Mouse (Mus musculus) liver, embryonic 11.5 days (tissue): Measurements from ENCODE around the gene Gamt. TPM values are rescaled to one million over a fixed set of nuclear protein-coding genes. Genes with fewer than 3 reads are reported as not detected.

Source experiments
- ATAC-seq: fragments of 200-750 bp; cut with Nextera tagmentation; replicated peaks from 2 replicates; pipeline ENCODE4 v1.8.0; 2017; ENCODE audit warnings: moderate number of reproducible peaks, mild to moderate bottlenecking, moderate TSS enrichment, moderate library complexity; ENCODE audit not compliant: low FRiP score
- DNase-seq: peaks from one replicate; pipeline ENCODE4 v3.0.0-alpha.2; 2017; ENCODE audit warnings: low spot score
- H3K27ac ChIP-seq: fragments of 300-500 bp; sonication (generic); 2 replicates; pipeline ENCODE4 v1.5.1; 2014; ENCODE audit warnings: mild to moderate bottlenecking, low read depth, low read length, control low read depth
- H3K27me3 ChIP-seq: fragments of 300-500 bp; sonication (generic); replicated peaks from 2 replicates; pipeline ENCODE4 v1.6.1; 2014; ENCODE audit warnings: low read length, mixed read lengths; ENCODE audit not compliant: control insufficient read depth, insufficient read depth
- H3K36me3 ChIP-seq: fragments of 300-500 bp; sonication (generic); 2 replicates; pipeline ENCODE4 v1.6.1; 2014; ENCODE audit warnings: mild to moderate bottlenecking, low read length, moderate library complexity, mixed read lengths; ENCODE audit not compliant: control insufficient read depth, insufficient read depth
- H3K4me1 ChIP-seq: fragments of 300-500 bp; sonication (generic); replicated peaks from 2 replicates; pipeline ENCODE4 v1.6.1; 2014; ENCODE audit warnings: low read length, mixed read lengths; ENCODE audit not compliant: control insufficient read depth, insufficient read depth
- H3K4me2 ChIP-seq: fragments of 300-500 bp; sonication (generic); 2 replicates; pipeline ENCODE4 v1.6.1; 2014; ENCODE audit warnings: mild to moderate bottlenecking, control low read depth, moderate library complexity
- H3K4me3 ChIP-seq: fragments of 300-500 bp; sonication (generic); 2 replicates; pipeline ENCODE4 v1.5.1; 2014; ENCODE audit warnings: low read depth, low read length, control low read depth
- H3K9ac ChIP-seq: fragments of 300-500 bp; sonication (generic); 2 replicates; pipeline ENCODE4 v1.6.1; 2014; ENCODE audit warnings: low read depth, low read length, control low read depth
- H3K9me3 ChIP-seq: fragments of 300-500 bp; sonication (generic); 2 replicates; pipeline ENCODE4 v1.6.1; 2016; ENCODE audit warnings: low read length, inconsistent platforms, mixed read lengths; ENCODE audit not compliant: control insufficient read depth
- WGBS: fragments of 180-500 bp; shearing (Covaris S2); extraction: QIAGEN DNeasy Blood & Tissue Kit; methylation state at CpG from one replicate; pipeline ENCODE4 v1.1.7; 2014; 5-methylcytosine and 5-hydroxymethylcytosine counted together
- polyA plus RNA-seq: library from polyadenylated mRNA; unstranded; fragments of >200 nt; fragmentation: Nextera tagmentation; extraction: Ambion mirVana; gene quantifications from 2 replicates; pipeline ENCODE4 v1.2.1, GENCODE M21; 2014

Gamt gene
- polyA plus RNA-seq, 1 experiment from 2014 or later = 49.0 TPM

DNA sequence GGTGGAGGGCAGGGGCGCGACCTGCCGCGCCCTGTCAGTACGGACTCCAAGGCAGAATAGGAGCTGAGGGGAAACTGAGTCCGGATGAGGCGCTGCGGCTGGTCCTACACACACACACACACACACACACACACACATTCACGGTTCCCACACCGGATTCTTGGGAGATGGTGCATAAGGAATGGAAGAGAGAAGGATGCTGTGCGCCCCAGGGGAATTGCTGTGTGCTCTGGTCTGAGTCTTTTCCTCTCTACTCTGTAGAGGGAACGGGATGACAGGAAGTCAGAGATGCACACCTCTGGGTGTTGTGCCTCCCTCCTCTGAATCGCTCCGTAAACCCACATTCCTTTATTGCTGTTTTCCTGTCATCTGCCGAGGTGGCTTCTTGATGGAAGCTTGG, 38.5 kb upstream of the Gamt start:
- no peak for ATAC-seq
- WGBS = 23% methylated on average over 15 of the region's 15 CpGs
- Histone ChIP-seq H3K4me1 (peaks cover 14% of the 10 kb centered on the region), H3K9ac (no peak overlapping the region), H3K9me3 (no peaks in the 10 kb centered on the region), H3K27ac (no peak overlapping the region), H3K27me3 (peaks cover 61% of the 10 kb centered on the region), H3K4me2 (no peak overlapping the region), H3K4me3 (no peak overlapping the region), H3K36me3 (peaks cover 5% of the 10 kb centered on the region)
- DNase-seq = no peak

GRCm38 (mm10) chr10:80298571-80299281, 37.9 kb upstream of the Gamt start:
- H3K4me3 ChIP-seq = no peak overlapping the region
- H3K27me3 ChIP-seq = peaks cover 58% of the 10 kb centered on the region
- no peaks in the 10 kb centered on the region for H3K9me3 ChIP-seq
- no peak for DNase-seq
- no peak overlapping the region for H3K9ac ChIP-seq
- no peak overlapping the region for H3K27ac ChIP-seq
- H3K4me2 ChIP-seq = no peak overlapping the region
- peaks cover 20% of the 10 kb centered on the region for H3K4me1 ChIP-seq
- no peak for ATAC-seq
- H3K36me3 ChIP-seq = peaks cover 11% of the 10 kb centered on the region
- WGBS = 7% methylated on average over 26 of the region's 26 CpGs

DNA sequence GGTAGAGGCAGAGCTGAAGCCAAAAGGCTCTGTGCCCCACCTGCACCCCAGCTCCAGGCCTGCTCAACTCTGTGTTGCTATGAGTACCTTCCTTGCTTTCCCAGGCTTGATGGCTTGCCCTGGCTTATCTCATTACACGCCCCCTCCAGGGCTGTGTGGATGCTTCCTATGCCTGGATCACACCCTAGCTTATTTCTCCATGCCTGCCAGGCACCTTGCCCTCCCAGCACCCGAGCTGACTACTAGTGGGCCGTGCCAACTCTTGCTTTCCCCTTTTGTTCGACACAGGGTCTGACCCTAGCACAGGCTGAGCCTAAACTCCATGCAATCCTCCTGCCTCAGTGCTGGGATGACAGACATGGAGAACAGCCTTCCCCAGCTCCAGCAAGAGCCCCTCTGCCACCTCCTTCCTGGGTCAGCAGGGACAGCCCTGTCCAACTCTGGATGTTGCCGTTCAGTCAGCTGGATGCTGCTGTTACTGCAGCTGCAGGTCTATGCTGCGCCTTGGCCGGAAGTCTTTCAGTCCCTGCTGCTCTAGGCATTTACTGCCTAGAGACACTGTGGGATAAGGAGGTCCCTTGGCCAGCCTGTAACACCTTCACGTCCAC, 36.8 kb upstream of the Gamt start:
- WGBS = 62% methylated on average over 8 of the region's 8 CpGs
- Histone ChIP-seq H3K27ac (no peak overlapping the region), H3K9ac (no peak overlapping the region), H3K4me1 (peaks cover 24% of the 10 kb centered on the region), H3K4me3 (no peak overlapping the region), H3K36me3 (peaks cover 14% of the 10 kb centered on the region), H3K27me3 (peaks cover 53% of the 10 kb centered on the region), H3K9me3 (no peaks in the 10 kb centered on the region), H3K4me2 (no peak overlapping the region)
- ATAC-seq (no peak), DNase-seq (no peak)

GRCm38 (mm10) chr10:80296824-80297223, 36.0 kb upstream of the Gamt start:
- Histone ChIP-seq H3K4me3 (no peak overlapping the region), H3K27me3 (peaks cover 45% of the 10 kb centered on the region), H3K27ac (no peak overlapping the region), H3K9me3 (no peaks in the 10 kb centered on the region), H3K4me2 (no peak overlapping the region), H3K4me1 (peaks cover 21% of the 10 kb centered on the region), H3K36me3 (peaks cover 14% of the 10 kb centered on the region), H3K9ac (no peak overlapping the region)
- DNase-seq (no peak), ATAC-seq (no peak)
- WGBS = 75% methylated on average over 5 of the region's 5 CpGs

- ATAC-seq = peak; percentile 61
- peak; percentile 74 for DNase-seq
- peak within 1 kb of the TSS; percentile 96 for H3K4me3 ChIP-seq
- H3K27me3 ChIP-seq = peaks cover 35% of the 10 kb centered on the region
- H3K9ac ChIP-seq = peak within 1 kb of the TSS; percentile 38; the same call in 1 of the 2 replicates
- H3K9me3 ChIP-seq = no peaks in the 10 kb centered on the region
- peaks cover 14% of the 10 kb centered on the region for H3K36me3 ChIP-seq
- 5% methylated on average over 26 of the region's 26 CpGs for WGBS
- peak within 1 kb of the TSS; percentile 68 for H3K4me2 ChIP-seq
- peaks cover 21% of the 10 kb centered on the region for H3K4me1 ChIP-seq
- H3K27ac ChIP-seq = 0 out of 2 replicates have a peak within 1 kb of the TSS, but pooled peaks have one; percentile 13
Measured at GRCm38 (mm10) chr10:80295618-80296425, 35.0 kb upstream of the Gamt start, which contains the start of gene Apc2. Gene Apc2, plus strand, starts transcription at chr10:80295977.

DNA sequence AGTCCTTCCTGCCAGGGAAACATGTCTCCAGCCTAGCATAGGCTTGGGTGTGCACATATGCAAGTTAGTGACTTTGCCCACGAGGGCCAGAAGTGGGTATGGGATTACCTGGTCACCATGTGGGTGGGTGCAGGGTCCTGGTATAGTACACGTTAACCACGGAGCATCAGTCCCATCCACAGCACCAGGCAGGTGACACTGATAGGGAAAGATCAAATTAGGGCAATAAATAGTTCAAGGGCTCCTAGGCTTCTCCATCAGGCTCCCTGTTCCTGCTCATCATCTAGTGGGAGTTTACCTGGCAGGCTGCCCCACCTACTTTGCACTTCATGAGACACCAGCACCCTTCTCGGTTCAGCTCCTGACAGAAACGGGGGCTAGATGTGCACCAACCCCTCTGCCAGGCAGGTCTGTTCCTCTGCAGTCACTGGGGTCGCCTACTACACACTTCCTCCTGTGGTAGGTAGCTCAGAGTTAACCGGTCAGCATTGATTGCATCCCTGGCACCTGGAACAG, 34.0 kb upstream of the Gamt start:
- Histone ChIP-seq H3K4me2 (peak overlapping the region; percentile 83), H3K9ac (0 out of 2 replicates have a peak overlapping the region, but pooled peaks have one; percentile 1), H3K27me3 (peaks cover 25% of the 10 kb centered on the region), H3K27ac (0 out of 2 replicates have a peak overlapping the region, but pooled peaks have one; percentile 13), H3K4me3 (peak overlapping the region; percentile 96), H3K4me1 (peaks cover 21% of the 10 kb centered on the region), H3K9me3 (no peaks in the 10 kb centered on the region), H3K36me3 (peaks cover 14% of the 10 kb centered on the region)
- DNase-seq = no peak
- WGBS = 40% methylated on average over 7 of the region's 7 CpGs
- ATAC-seq = no peak

GRCm38 (mm10) chr10:80294311-80294710, 33.5 kb upstream of the Gamt start:
- Histone ChIP-seq H3K4me1 (peaks cover 21% of the 10 kb centered on the region), H3K36me3 (peaks cover 14% of the 10 kb centered on the region), H3K9me3 (no peaks in the 10 kb centered on the region), H3K9ac (peak overlapping the region; percentile 100), H3K4me3 (peak overlapping the region; percentile 96), H3K27me3 (peaks cover 20% of the 10 kb centered on the region), H3K27ac (peak overlapping the region; percentile 62), H3K4me2 (peak overlapping the region; percentile 83)
- 86% methylated on average over 4 of the region's 4 CpGs for WGBS
- ATAC-seq (no peak), DNase-seq (no peak)

DNA sequence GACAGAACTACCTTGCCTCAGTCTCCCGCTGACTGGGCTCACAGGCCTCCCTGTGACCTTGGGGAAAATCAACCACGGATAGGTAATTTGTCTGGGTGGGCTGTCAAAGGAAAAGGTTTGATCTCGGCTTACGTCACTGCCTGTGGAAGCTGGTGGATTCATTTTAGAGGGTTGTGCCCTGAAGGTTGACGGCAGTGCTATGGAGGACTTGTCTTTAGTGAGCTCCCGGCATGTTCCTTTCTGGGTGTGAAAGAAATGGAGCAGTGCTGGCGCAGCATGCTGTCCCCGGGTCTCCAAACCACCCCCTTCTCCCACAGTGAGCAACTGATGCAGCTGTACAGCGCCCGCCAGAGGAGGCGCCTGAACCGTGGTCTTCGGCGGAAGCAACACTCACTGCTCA, 32.5 kb upstream of the Gamt start:
- Histone ChIP-seq H3K9ac (peak overlapping the region; percentile 100), H3K36me3 (peaks cover 16% of the 10 kb centered on the region), H3K27me3 (peaks cover 10% of the 10 kb centered on the region), H3K4me2 (peak overlapping the region; percentile 83), H3K27ac (peak overlapping the region; percentile 89), H3K4me1 (peaks cover 21% of the 10 kb centered on the region), H3K4me3 (peak overlapping the region; percentile 96), H3K9me3 (no peaks in the 10 kb centered on the region)
- no peak for ATAC-seq
- no peak for DNase-seq
- 22% methylated on average over 14 of the region's 14 CpGs for WGBS
